Mouse (Mus musculus) E14TG2a.4 (cell line): ENCODE results near the gene 4922502D21Rik.

Experiments
- CTCF ChIP-seq: conservative IDR thresholded peaks from 2 replicates; pipeline ENCODE4 v1.5.1; 2014; ENCODE audit warnings: low read length
- NANOG ChIP-seq: IDR thresholded peaks from 2 replicates; pipeline ENCODE4 v1.6.1; 2014; ENCODE audit warnings: borderline replicate concordance, low read length, mixed read lengths

DNA sequence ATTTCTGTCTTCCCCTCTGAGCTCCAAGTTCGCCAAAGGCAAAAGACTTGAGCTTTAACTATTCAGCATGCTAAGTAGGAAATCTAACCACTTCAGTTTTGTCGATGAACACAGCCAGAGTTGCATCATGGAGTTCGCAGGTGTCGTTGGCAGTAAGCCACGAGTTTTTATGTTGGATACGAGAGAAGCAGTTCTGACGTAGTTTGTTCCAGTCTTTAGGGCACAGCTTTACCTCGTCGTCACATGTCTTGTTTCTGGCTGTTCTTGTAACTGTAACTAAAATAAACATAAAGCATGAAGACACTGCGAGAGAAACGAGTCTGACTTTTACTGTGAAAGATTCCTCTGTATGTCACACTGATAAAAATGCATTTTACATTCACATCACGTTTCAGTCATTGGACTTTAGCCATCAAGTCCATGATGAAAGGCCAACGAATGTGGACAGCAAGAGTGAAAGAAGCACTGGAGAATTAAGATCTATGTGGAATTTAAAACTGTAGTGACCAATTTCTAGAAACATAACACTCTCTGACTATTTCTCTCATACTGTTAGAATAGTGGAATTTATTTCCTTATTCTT, 4.9 kb downstream of the 4922502D21Rik start:
- no peak for TF ChIP-seq CTCF
- TF ChIP-seq NANOG: no peak
